Mouse (Mus musculus) lung, postnatal 4 days (tissue): ENCODE measurements at regions not wholly inside any gene's neighbourhood (a gene's known extent, or its start where the extent isn't known, plus 50 kb on each side); places are given as distances from the start of the nearest gene placed in this dataset.
A peak's percentile ranks its signal among the peaks of the same experiment; 100 is the strongest.

Experiments used
- DNase-seq, 2 experiments: peaks; one replicate each; pipeline ENCODE4 v3.0.0; 2021

GRCm38 (mm10) chr13:51227836-51228235 lies 57.0 kb downstream of the Nxnl2 start:
- no peak for DNase-seq

- DNase-seq = peak; percentile 47 to 79
Observed at GRCm38 (mm10) chr13:51228862-51229770, 58.3 kb downstream of the Nxnl2 start.

GRCm38 (mm10) chr13:51229862-51230261 lies 59.0 kb downstream of the Nxnl2 start:
- no peak for DNase-seq

- DNase-seq = peak; percentile 10 to 40
Observed at GRCm38 (mm10) chr13:51231586-51231985, 60.8 kb downstream of the Nxnl2 start.

GRCm38 (mm10) chr13:51247378-51247777 lies 76.6 kb downstream of the Nxnl2 start:
- no peak for DNase-seq

- no peak for DNase-seq
Observed at GRCm38 (mm10) chr13:51253371-51253770, 82.5 kb downstream of the Nxnl2 start.

GRCm38 (mm10) chr13:51255688-51256087 lies 84.9 kb downstream of the Nxnl2 start:
- no peak for DNase-seq

GRCm38 (mm10) chr13:51258752-51259721 lies 88.2 kb downstream of the Nxnl2 start:
- peak; percentile 36 to 69 for DNase-seq

- DNase-seq = no peak
Observed at GRCm38 (mm10) chr13:51261619-51262018, 90.8 kb downstream of the Nxnl2 start.

GRCm38 (mm10) chr13:51272786-51273185 lies 102.0 kb downstream of the Nxnl2 start:
- no peak for DNase-seq

GRCm38 (mm10) chr13:51274639-51275038 lies 103.8 kb downstream of the Nxnl2 start:
- DNase-seq = peak; percentile 55 to 89

- DNase-seq = no peak
Observed at GRCm38 (mm10) chr13:51276601-51277000, 105.8 kb downstream of the Nxnl2 start.

- no peak for DNase-seq
Observed at GRCm38 (mm10) chr13:51277515-51277914, 106.7 kb downstream of the Nxnl2 start.

GRCm38 (mm10) chr13:51279642-51280387 lies 109.0 kb downstream of the Nxnl2 start:
- DNase-seq = peak; percentile 39 to 72

- DNase-seq = no peak
Observed at GRCm38 (mm10) chr13:51280388-51280753, 109.5 kb downstream of the Nxnl2 start.

GRCm38 (mm10) chr13:51284679-51285078 lies 113.9 kb downstream of the Nxnl2 start:
- DNase-seq = no peak

GRCm38 (mm10) chr13:51289442-51289841 lies 118.6 kb downstream of the Nxnl2 start:
- DNase-seq = no peak

GRCm38 (mm10) chr13:51290021-51290424 lies 118.4 kb upstream of the S1pr3 start:
- no peak for DNase-seq

GRCm38 (mm10) chr13:51290926-51291325 lies 117.5 kb upstream of the S1pr3 start:
- DNase-seq = no peak

GRCm38 (mm10) chr13:51293047-51293446 lies 115.4 kb upstream of the S1pr3 start:
- DNase-seq = no peak

GRCm38 (mm10) chr13:51295872-51296271 lies 112.6 kb upstream of the S1pr3 start:
- no peak for DNase-seq

- no peak for DNase-seq
Observed at GRCm38 (mm10) chr13:51297231-51297880, 111.1 kb upstream of the S1pr3 start.
